Mouse (Mus musculus): ENCODE measurements around the gene Srpk3.

The Srpk3 gene

DNA sequence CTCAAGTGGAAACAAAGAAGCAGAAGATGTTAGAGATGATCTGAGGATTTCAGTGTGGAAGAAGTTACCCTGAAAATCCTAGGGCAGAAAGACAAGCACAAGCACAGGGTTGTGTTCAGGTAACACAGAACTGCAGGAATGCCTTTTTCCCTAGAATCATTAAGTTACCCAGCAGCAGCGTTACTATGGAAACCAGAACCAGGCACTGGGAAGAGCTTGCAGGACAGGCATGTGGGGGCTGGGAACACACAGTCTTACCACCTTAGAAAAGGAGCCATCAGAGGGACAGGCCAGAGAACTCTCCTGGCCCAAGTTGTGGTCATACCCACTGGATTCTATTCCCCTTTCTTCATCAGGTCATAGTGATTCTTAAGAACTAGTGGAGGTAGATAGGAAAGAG is 31.6 kb downstream of the Srpk3 start:
- DNase-seq (ENCODE audit: low read depth): no peak

DNA sequence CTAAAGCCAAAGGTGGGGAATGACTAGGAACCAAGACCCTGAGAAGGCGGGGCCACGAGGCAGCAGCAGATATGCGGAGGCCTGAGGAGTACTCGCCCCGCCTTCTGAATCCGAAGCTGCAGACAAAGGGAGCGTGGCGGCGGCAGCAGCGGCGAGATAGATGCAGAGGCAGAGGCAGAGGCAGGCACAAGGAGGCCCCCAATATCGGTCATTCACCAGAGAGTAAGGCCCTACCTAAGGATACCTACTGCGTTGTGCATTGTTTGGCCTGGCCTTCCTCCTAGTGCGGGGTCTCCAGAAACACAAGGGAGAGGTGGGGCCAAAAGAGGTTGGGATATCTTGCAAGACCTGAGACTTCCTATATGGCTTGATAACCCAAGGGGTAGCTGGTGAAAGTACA is 40.9 kb downstream of the Srpk3 start:
- no peak for DNase-seq (ENCODE audit: low read depth)

DNA sequence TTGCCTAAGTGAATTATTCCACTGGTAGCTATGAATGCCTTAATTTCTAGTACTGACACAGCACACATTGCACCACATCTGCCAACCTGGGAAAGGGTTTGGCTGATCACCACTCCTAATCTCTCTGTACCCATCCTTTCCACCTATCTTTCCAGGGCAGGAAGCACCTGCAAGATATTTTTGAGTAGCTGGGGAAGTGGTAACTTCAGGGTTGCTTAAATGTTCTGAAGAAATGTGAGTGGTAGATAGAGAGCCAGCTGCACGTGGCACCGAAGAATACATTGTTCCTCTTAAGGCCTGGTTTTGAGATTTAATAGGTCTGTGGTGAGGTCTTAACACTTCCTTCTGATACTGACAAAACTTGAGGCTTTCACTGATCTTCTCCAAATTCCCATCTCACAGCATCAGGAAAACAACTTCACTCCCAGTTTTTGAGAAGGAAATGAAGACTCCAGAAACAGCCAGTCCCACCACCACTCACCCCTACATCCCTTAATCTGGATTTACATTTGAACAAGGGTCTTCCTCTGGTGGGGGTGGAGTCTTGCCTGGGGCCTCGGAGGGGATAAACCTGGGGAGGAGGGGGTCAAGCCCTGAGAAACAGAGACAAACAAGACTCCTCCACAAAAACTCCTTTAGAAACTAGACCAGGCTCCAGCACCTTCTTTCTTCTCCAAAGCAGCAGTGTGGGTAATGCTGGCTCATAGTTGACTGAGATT is 42.5 kb downstream of the Srpk3 start:
- DNase-seq (ENCODE audit: low read depth): no peak

DNA sequence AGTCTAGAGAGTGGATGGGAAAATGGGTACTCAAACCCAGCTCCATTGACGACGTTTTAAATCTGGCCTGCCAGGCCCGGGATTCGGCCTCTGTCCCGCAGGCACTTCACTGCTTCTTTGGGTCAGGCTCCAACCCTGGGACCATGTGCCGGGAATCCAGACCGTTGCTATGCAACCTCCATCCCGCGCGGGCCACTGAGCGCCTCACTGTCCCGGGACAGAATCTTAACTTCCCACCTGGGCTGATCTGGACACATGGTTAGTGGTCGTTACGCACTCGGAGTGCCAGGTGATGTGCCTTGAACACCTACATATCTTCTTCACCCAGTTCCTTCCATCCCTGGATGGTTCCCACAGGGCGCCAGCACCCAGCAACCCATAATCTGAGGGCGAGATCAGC is 49.5 kb downstream of the Srpk3 start:
- DNase-seq (ENCODE audit: low read depth): no peak

DNA sequence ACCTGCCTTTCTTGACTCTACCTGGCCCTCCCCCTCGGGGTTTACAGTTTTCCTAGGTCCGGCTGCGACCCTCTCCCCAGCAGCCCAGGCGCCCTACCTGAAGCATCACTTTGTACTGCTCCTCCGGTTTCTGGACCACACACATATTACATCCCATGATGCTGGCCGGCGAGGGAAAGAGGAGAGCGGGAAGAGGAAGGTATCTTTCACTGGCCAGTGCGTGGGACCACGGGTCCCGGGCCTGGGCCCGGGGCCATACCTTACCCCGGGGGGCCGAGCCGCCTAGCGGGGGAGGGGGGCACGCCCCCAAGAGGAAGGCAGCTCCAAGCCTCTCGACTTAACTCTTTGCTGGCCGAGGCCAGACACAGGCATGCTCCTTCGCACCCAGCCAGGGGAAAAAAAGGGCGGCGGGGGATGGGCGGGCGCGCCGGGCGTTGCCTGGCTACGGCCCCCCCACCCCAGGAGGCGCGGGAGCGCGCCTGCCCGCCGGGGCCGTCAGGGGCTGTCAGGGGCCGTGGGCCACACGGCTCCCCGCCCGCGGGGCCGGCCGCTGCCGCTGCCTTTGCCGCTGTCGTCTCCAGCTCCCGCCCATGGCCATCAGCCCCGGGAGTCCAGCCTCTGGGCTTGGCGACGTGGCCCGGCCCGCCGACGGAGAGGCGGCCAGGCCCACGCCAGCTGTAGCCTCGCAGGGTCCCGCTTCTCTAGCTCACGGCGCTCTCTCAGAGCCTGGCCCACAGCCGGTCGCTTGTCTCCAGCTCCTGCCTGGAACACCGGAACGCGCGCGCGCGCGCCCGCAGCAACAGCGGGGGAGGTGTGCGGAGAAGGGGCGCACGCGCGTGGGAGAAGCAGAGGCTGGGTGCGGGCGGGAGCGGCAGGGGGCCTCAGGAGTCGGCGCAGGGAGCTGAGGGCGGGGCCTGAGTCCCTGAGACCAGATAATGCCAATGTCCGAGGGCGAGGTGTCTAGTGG is 50.3 kb downstream of the Srpk3 start, which contains the start of gene Pdzd4:
TSS of gene Pdzd4 (minus strand) at position 785 of the 967 bp plus-strand sequence.
- peak; percentile 11 for DNase-seq (ENCODE audit: low read depth)
